Mouse (Mus musculus): ENCODE results near the gene Abhd12. TPM values are rescaled to one million over a fixed set of nuclear protein-coding genes. Genes with fewer than 3 reads are reported as not detected.

Abhd12 gene
- polyA plus RNA-seq, 1 experiment from 2014 or later, result 44.1 TPM

DNA sequence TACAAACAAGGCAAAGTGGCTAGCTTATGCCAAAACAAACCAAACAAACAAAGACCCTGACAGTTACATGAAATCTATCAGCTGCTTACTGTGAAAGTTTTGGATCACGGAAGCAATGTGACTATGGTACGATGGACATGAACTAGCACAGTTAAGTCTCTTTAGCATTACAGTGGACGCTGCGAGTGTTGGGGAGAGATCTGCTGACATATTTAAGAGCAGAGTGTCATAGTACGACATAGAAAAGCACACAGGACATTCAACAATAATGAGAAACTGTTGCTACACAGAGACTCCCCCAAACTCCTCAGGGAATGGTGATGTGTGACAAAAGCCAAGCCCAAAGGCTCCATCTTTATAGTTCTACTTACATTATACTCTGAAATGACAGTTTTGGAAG is 39.5 kb upstream of the Abhd12 start:
- 82% methylated on average over 5 of the region's 5 CpGs for WGBS
- no peak overlapping the region for H3K4me2 ChIP-seq (ENCODE audit: low read length)

DNA sequence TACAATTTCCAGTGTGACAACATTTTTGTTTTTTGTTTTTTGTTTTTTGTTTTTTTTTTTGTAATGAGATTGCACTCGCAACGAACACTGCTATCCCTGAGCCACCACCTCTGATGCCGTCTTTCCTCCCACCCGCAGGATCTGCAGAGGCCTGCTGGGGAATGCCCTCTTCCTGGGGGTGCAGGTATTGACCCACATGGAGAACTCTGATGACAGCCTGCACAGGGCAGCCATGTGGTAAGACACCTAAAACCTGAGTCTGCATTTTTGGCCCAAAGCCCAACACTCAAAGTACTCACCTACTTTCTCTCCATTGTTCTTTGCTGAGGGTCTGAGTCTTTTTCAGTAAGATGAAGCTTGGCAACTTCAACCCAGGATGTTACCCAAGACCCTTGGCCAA is 30.1 kb upstream of the Abhd12 start:
- no peaks in the 10 kb centered on the region for H3K9me3 ChIP-seq (ENCODE audit: control insufficient read depth, low read length)
- H3K4me3 ChIP-seq (ENCODE audit: control insufficient read depth in 1 of 2, insufficient read depth in 1 of 2, low read depth in 1 of 2, low read length in 2 of 2), result no peak overlapping the region
- H3K36me3 ChIP-seq (ENCODE audit: control insufficient read depth, insufficient read depth, low read length), result peaks cover 34% of the 10 kb centered on the region
- no peak overlapping the region for H3K27ac ChIP-seq (replicated peaks in 1 of 2; ENCODE audit: control insufficient read depth in 1 of 2, insufficient read depth in 1 of 2, low read depth in 2 of 2, low read length in 2 of 2)
- no peak overlapping the region for H3K9ac ChIP-seq (ENCODE audit: low read length)
- WGBS, result 89% methylated on average over 4 of the region's 4 CpGs
- H3K27me3 ChIP-seq (ENCODE audit: control insufficient read depth, insufficient read depth, low read length), result no peaks in the 10 kb centered on the region
- no peaks in the 10 kb centered on the region for H3K4me1 ChIP-seq (ENCODE audit: control insufficient read depth in 2 of 2, insufficient read depth in 2 of 2, low read length in 2 of 2)
- no peak overlapping the region for H3K4me2 ChIP-seq (ENCODE audit: low read length)
- ATAC-seq (ENCODE audit: insufficient number of reproducible peaks, insufficient read depth, low FRiP score, low read depth), result no peak

More for the DNA sequence above, 39.5 kb upstream of the Abhd12 start:
- no peak for ATAC-seq (ENCODE audit: insufficient number of reproducible peaks, insufficient read depth, low FRiP score, low read depth)
- H3K36me3 ChIP-seq (ENCODE audit: control insufficient read depth, insufficient read depth, low read length), result peaks cover 9% of the 10 kb centered on the region
- H3K9me3 ChIP-seq (ENCODE audit: control insufficient read depth, low read length), result no peaks in the 10 kb centered on the region
- no peak overlapping the region for H3K27ac ChIP-seq (replicated peaks in 1 of 2; ENCODE audit: control insufficient read depth in 1 of 2, insufficient read depth in 1 of 2, low read depth in 2 of 2, low read length in 2 of 2)
- no peak overlapping the region for H3K4me3 ChIP-seq (ENCODE audit: control insufficient read depth in 1 of 2, insufficient read depth in 1 of 2, low read depth in 1 of 2, low read length in 2 of 2)
- H3K4me1 ChIP-seq (ENCODE audit: control insufficient read depth in 2 of 2, insufficient read depth in 2 of 2, low read length in 2 of 2), result no peaks in the 10 kb centered on the region
- H3K9ac ChIP-seq (ENCODE audit: low read length), result no peak overlapping the region
- no peaks in the 10 kb centered on the region for H3K27me3 ChIP-seq (ENCODE audit: control insufficient read depth, insufficient read depth, low read length)

DNA sequence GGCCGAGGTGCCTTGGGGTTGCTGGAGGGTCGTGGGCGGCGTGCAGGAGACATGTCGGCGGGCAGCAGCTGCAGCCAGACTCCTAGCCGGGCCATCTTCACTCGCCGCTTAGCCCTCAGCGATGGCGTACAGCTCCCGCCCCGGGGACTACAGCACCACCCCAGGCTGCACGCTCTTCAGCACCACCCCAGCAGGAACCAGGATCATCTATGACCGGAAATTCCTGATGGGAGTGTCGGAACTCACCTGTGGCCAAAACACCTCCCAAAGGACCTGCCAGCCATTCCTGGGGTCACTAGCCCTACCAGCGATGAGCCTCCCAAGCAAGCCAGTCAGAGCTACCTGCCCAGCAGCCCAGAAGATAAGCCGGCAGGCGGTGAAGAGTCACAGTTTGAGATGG is 28.9 kb upstream of the Abhd12 start:
- H3K27ac ChIP-seq (replicated peaks in 1 of 2; ENCODE audit: control insufficient read depth in 1 of 2, insufficient read depth in 1 of 2, low read depth in 2 of 2, low read length in 2 of 2), result no peak overlapping the region
- no peak for ATAC-seq (ENCODE audit: insufficient number of reproducible peaks, insufficient read depth, low FRiP score, low read depth)
- no peaks in the 10 kb centered on the region for H3K4me1 ChIP-seq (ENCODE audit: control insufficient read depth in 2 of 2, insufficient read depth in 2 of 2, low read length in 2 of 2)
- no peak overlapping the region for H3K4me3 ChIP-seq (ENCODE audit: control insufficient read depth in 1 of 2, insufficient read depth in 1 of 2, low read depth in 1 of 2, low read length in 2 of 2)
- no peak overlapping the region for H3K9ac ChIP-seq (ENCODE audit: low read length)
- H3K27me3 ChIP-seq (ENCODE audit: control insufficient read depth, insufficient read depth, low read length), result no peaks in the 10 kb centered on the region
- H3K9me3 ChIP-seq (ENCODE audit: control insufficient read depth, low read length), result no peaks in the 10 kb centered on the region
- peaks cover 39% of the 10 kb centered on the region for H3K36me3 ChIP-seq (ENCODE audit: control insufficient read depth, insufficient read depth, low read length)
- 81% methylated on average over 19 of the region's 19 CpGs for WGBS
- H3K4me2 ChIP-seq (ENCODE audit: low read length), result no peak overlapping the region

DNA sequence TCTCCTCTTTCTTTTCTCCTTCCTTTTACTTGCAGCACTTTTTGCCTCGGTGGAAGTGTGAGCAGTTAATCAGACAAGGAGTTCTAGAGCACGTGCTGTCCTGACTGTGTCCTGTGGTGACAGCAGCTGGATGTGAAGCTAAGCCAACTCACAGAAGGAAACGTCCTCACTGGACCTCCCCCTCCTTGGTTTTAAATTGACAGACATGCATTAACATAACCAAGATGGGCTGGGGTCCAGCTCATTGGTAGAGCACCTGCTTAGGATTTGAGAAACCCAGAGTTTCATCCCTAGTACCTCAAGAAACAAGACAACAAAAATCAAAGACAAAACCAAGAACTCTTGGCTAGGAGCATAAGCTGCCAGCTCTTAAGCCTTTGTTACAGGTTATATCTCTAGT is 26.3 kb upstream of the Abhd12 start:
- Histone ChIP-seq H3K9ac (ENCODE audit: low read length) (no peak overlapping the region), H3K9me3 (ENCODE audit: control insufficient read depth, low read length) (no peaks in the 10 kb centered on the region), H3K36me3 (ENCODE audit: control insufficient read depth, insufficient read depth, low read length) (peaks cover 48% of the 10 kb centered on the region), H3K4me1 (ENCODE audit: control insufficient read depth in 2 of 2, insufficient read depth in 2 of 2, low read length in 2 of 2) (no peaks in the 10 kb centered on the region), H3K27me3 (ENCODE audit: control insufficient read depth, insufficient read depth, low read length) (no peaks in the 10 kb centered on the region), H3K4me3 (ENCODE audit: control insufficient read depth in 1 of 2, insufficient read depth in 1 of 2, low read depth in 1 of 2, low read length in 2 of 2) (no peak overlapping the region), H3K4me2 (ENCODE audit: low read length) (no peak overlapping the region), H3K27ac (replicated peaks in 1 of 2; ENCODE audit: control insufficient read depth in 1 of 2, insufficient read depth in 1 of 2, low read depth in 2 of 2, low read length in 2 of 2) (no peak overlapping the region)
- WGBS, result 40% methylated on average over 3 of the region's 3 CpGs
- ATAC-seq (ENCODE audit: insufficient number of reproducible peaks, insufficient read depth, low FRiP score, low read depth), result no peak

DNA sequence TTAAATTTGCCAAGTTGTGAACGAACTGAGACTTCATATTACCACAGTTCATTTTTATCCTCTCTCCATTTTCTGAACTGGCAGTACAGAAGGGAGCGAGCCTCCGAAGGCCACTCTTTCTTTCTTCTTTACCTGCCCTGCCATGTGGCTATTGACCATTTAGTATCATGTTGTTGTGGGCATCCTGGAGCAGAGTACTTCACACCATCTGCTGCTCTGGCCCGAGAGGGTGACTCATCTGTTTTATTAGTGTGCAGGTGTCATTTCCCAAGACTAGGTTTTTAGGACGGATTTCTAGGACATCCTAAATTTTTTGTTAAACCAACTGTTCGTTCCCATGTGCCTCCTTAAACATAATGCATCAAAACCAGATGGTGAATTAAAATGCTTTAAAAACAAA is 24.6 kb upstream of the Abhd12 start:
- H3K36me3 ChIP-seq (ENCODE audit: control insufficient read depth, insufficient read depth, low read length), result peaks cover 36% of the 10 kb centered on the region; the same call in 1 of the 2 replicates
- no peak overlapping the region for H3K4me3 ChIP-seq (ENCODE audit: control insufficient read depth in 1 of 2, insufficient read depth in 1 of 2, low read depth in 1 of 2, low read length in 2 of 2)
- no peak for ATAC-seq (ENCODE audit: insufficient number of reproducible peaks, insufficient read depth, low FRiP score, low read depth)
- no peak overlapping the region for H3K4me2 ChIP-seq (ENCODE audit: low read length)
- 87% methylated on average over 6 of the region's 6 CpGs for whole genome bisulfite sequencing
- H3K4me1 ChIP-seq (ENCODE audit: control insufficient read depth in 2 of 2, insufficient read depth in 2 of 2, low read length in 2 of 2), result no peaks in the 10 kb centered on the region
- no peak overlapping the region for H3K27ac ChIP-seq (replicated peaks in 1 of 2; ENCODE audit: control insufficient read depth in 1 of 2, insufficient read depth in 1 of 2, low read depth in 2 of 2, low read length in 2 of 2)
- H3K9me3 ChIP-seq (ENCODE audit: control insufficient read depth, low read length), result no peaks in the 10 kb centered on the region
- no peaks in the 10 kb centered on the region for H3K27me3 ChIP-seq (ENCODE audit: control insufficient read depth, insufficient read depth, low read length)
- H3K9ac ChIP-seq (ENCODE audit: low read length), result no peak overlapping the region

- WGBS, result 93% methylated on average over 11 of the region's 11 CpGs
- no peak overlapping the region for H3K4me3 ChIP-seq (ENCODE audit: control insufficient read depth in 1 of 2, insufficient read depth in 1 of 2, low read depth in 1 of 2, low read length in 2 of 2)
- H3K4me1 ChIP-seq (ENCODE audit: control insufficient read depth in 2 of 2, insufficient read depth in 2 of 2, low read length in 2 of 2), result peaks cover 3 to 7% of the 10 kb centered on the region in 2 experiments; a peak in 3 of 4 replicates
- no peak overlapping the region for H3K4me2 ChIP-seq (ENCODE audit: low read length)
- H3K36me3 ChIP-seq (ENCODE audit: control insufficient read depth, insufficient read depth, low read length), result peaks cover 33% of the 10 kb centered on the region; the same call in 1 of the 2 replicates
- H3K27me3 ChIP-seq (ENCODE audit: control insufficient read depth, insufficient read depth, low read length), result no peaks in the 10 kb centered on the region
- no peaks in the 10 kb centered on the region for H3K9me3 ChIP-seq (ENCODE audit: control insufficient read depth, low read length)
- no peak overlapping the region for H3K27ac ChIP-seq (replicated peaks in 1 of 2; ENCODE audit: control insufficient read depth in 1 of 2, insufficient read depth in 1 of 2, low read depth in 2 of 2, low read length in 2 of 2)
- ATAC-seq (ENCODE audit: insufficient number of reproducible peaks, insufficient read depth, low FRiP score, low read depth), result no peak
- H3K9ac ChIP-seq (ENCODE audit: low read length), result no peak overlapping the region
These were observed 22.6 kb upstream of the Abhd12 start for GRCm38 (mm10) chr2:150927038-150927720.

- Histone ChIP-seq H3K9ac (ENCODE audit: low read length) (no peak overlapping the region), H3K4me1 (ENCODE audit: control insufficient read depth in 2 of 2, insufficient read depth in 2 of 2, low read length in 2 of 2) (peaks cover 3 to 7% of the 10 kb centered on the region in 2 experiments; a peak in 3 of 4 replicates), H3K4me2 (ENCODE audit: low read length) (no peak overlapping the region), H3K36me3 (ENCODE audit: control insufficient read depth, insufficient read depth, low read length) (peaks cover 26% of the 10 kb centered on the region; the same call in 1 of the 2 replicates), H3K27ac (replicated peaks in 1 of 2; ENCODE audit: control insufficient read depth in 1 of 2, insufficient read depth in 1 of 2, low read depth in 2 of 2, low read length in 2 of 2) (no peak overlapping the region), H3K27me3 (ENCODE audit: control insufficient read depth, insufficient read depth, low read length) (no peaks in the 10 kb centered on the region), H3K4me3 (ENCODE audit: control insufficient read depth in 1 of 2, insufficient read depth in 1 of 2, low read depth in 1 of 2, low read length in 2 of 2) (no peak overlapping the region), H3K9me3 (ENCODE audit: control insufficient read depth, low read length) (no peaks in the 10 kb centered on the region)
- WGBS, result 45% methylated on average over 7 of the region's 7 CpGs
- ATAC-seq (ENCODE audit: insufficient number of reproducible peaks, insufficient read depth, low FRiP score, low read depth), result no peak
These were observed 19.0 kb upstream of the Abhd12 start for GRCm38 (mm10) chr2:150923505-150923904.

DNA sequence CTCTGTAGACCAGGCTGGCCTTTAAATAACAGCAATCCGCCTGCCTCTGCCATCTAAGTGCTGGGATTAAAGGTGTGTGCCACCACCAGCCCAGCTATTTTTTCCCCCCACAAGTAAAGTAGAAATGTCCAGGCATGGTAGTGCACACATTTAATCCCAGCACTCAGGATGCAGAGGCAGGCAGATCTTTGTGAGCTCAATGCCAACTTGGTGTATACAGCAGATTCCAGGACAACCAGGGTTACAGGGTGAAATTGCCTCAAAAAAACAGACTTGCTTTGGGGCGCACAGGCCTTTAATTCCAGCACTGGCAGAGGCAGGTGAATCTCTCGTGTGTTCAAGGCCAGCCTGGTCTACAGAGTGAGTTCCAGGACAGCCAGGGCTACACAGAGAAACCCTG is 18.5 kb upstream of the Abhd12 start:
- ATAC-seq (ENCODE audit: insufficient number of reproducible peaks, insufficient read depth, low FRiP score, low read depth), result no peak
- H3K4me1 ChIP-seq (ENCODE audit: control insufficient read depth in 2 of 2, insufficient read depth in 2 of 2, low read length in 2 of 2), result peaks cover 3 to 7% of the 10 kb centered on the region in 2 experiments; a peak in 3 of 4 replicates

More for the DNA sequence above, 18.5 kb upstream of the Abhd12 start:
- Histone ChIP-seq H3K4me3 (ENCODE audit: control insufficient read depth in 1 of 2, insufficient read depth in 1 of 2, low read depth in 1 of 2, low read length in 2 of 2) (no peak overlapping the region), H3K36me3 (ENCODE audit: control insufficient read depth, insufficient read depth, low read length) (peaks cover 28% of the 10 kb centered on the region; the same call in 1 of the 2 replicates), H3K9me3 (ENCODE audit: control insufficient read depth, low read length) (no peaks in the 10 kb centered on the region), H3K27me3 (ENCODE audit: control insufficient read depth, insufficient read depth, low read length) (no peaks in the 10 kb centered on the region), H3K9ac (ENCODE audit: low read length) (no peak overlapping the region), H3K27ac (replicated peaks in 1 of 2; ENCODE audit: control insufficient read depth in 1 of 2, insufficient read depth in 1 of 2, low read depth in 2 of 2, low read length in 2 of 2) (no peak overlapping the region), H3K4me2 (ENCODE audit: low read length) (no peak overlapping the region)
- WGBS, result 89% methylated on average over 3 of the region's 3 CpGs
